Mouse (Mus musculus): ENCODE measurements at regions not wholly inside any gene's neighbourhood (a gene's known extent, or its start where the extent isn't known, plus 50 kb on each side); places are given as distances from the start of the nearest gene placed in this dataset.

DNA sequence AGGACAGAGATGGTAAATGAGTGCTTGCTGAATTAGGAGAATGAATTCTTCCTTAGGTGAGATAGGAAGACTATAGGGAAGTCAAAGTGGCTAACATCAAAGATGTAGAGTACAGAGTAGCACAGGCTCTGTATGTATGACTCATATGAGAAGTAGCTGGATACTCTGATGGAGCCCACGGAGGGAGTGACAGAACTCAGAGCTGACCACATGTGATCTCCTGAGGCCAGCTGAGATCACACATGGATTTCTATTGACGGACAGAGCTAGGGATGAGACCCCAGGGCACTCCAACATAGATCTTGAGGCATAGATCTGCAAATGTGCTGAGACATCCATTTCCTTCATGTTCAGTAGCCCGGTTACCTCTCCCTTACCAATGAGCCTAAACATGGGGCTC, 66.0 kb downstream of the Cops8 start:
- DNase-seq = no peak

DNA sequence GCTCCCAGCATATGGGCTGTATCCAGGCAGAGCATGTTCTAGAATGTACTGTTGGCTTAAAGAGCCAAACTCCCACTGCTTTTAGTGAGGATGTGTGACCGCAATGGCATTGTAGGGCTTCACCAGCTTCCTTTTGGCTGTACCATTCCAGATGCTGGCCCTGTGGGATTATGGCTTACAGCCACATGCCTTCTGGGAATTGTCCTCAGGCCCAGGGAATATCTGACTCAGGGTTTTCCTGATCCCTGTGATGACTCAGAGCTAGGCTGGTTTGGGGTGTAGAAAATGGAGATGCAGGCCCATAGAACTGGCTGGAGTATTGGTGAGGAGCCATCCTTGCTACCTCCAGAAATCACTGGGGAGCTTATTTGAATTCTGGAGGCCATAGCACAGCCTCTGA, 66.5 kb downstream of the Cops8 start:
- DNase-seq = no peak

DNA sequence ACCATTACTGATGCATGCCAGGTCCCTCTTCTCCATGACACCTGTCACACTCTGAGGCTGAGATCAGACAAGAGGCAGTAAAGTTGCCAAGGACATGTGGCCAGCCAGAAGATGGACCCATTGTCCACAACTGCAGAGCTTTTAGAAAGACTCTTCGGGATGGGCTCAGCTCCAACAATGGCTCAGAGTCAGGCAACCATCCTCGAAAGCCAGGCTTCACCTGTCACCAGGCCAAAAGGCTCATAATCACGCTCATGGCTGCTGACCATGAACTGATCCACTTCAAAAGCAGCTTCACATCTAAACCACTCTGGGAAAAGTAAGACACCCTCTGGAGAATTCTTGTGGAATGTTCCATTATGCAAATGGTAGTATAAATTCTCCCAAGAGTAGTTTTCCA, 67.6 kb downstream of the Cops8 start:
- DNase-seq = no peak

DNA sequence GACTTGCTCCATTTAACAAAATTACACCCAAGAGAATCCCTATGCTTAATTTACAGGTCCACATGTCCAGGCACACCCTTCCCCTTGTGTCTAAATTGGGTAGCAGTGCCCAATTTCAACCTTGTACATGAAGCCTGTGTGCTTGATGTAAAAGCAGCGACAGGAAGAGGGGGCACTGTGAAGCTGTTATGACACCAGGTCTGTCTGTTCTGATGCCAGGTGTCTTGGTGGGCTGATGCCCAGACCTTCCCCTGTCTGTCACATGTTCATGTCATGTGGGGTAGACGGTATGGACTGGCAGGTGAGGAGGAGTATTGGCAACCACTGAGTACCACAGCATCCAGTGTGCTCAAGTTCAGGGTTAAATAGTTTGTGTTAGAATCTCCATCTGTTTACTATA, 71.0 kb downstream of the Cops8 start:
- DNase-seq = no peak

DNA sequence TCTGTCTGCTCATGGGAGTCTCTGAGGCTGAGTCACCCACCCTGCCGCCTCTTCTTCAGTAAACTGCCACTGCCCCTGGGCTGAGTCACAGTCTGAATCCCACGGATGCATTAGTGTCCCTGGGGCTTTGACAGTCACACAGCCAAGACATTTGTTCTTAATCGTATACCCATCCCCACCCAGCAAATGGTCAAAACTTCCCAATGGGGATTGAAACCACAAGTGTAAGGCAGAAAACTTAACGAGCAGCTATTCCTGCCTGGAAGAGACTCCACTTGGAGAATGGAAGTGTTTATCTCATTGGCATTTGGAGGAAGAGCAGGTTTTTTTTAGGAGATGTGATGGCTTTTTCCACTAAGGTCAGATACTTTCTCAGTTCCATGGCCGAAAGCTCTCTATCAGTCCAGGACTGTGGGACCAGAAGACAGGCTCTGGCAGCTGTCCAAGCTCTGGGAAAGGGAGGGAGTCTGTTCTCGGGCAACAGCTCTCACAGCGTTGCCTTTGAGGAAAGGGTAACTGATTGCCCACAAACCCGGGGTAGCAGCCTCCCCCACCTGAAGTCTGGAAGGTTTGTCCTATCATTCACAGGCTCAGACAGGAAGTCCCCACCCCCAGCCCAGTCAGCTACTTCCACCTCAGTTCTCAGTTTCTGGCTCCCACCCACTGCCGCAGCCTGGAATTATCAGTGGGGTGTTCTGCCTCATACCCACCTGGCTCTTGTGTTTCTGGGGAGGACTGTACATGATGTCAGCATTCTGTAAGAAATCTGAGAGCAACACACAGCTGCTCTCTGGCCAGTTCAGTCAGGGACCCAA, 73.6 kb downstream of the Cops8 start:
- peak; percentile 55 for DNase-seq

DNA sequence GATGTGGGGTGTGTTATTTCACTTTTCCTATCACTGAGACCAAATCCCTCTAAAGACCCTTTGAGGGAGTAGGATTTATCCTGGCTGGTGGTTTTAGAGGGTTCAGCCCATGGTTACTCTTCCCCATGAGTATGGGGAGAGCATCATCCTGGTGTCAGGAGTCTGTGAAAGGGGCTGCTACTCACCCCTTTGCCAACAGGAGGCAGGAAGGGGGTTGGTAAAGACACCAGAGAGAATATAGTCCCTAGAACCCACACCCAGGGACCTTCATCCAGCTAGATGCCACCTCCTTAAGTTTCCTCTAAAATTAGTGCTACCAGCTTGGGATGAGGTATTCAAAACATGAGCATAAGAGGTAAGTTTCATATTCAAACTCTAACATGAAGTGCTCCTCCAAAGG, 74.4 kb downstream of the Cops8 start:
- DNase-seq = no peak

DNA sequence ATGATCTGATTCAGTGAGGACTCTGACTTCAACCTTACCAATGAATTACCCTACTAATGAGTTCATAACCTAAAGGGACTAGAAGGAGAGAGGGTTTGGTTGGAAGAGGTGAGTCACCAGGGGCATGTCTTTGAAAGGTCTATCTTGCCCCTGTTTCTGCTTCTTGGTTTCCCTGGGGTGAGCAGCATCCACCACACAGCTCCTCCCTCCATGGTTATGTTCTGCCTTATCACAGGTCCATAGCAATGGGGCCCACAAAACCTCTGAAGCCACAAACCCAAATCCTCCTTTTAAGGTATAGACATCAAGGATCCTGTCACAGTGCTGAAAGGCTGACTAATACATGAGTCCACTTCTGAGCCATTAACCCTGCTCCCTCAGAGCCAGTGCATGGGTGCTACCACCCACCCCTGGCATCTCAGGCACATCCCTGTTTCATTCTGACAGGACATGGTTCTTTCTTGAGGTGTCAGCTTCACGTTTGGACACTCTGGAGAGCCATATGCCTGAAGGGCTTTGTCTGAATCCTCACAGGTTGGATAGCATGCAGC, 74.9 kb downstream of the Cops8 start:
- DNase-seq = no peak

DNA sequence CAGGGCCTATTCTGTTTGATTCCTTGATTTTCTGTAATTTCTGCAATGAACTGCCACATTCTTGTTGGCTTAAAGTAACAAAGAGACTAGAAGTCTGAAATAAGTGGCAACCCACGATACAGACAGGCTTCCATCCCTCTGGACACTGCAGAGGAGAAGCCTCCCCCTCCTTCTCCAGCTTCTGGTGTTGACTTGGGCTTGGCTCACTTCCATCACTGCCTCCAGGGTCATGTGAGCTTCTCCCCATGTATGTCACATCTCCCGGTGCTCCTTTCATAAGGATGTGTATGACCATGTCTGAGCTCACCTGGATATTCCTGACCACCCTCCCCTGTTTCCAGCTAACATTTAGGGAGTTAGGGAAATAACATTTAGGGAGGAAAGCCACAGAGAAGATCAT, 75.6 kb downstream of the Cops8 start:
- no peak for DNase-seq

DNA sequence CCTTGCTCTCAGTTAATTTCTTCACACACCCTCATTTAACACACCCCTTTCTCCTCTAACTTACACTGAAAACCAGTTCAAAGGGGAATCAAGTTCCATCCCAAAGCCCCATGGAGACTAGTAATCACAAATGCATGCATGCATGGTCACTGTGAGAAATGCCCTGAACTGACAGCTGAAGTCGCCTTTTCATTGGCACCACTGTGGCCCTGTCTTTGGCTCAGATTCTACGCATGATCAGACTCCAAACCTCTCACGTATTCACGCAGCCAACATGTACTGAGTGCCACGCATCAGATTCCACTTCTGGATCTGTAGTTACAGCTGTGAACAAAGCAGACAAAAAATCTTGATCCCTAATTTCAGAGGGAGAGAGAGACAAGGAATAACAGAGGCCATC, 85.3 kb downstream of the Cops8 start:
- DNase-seq = no peak

DNA sequence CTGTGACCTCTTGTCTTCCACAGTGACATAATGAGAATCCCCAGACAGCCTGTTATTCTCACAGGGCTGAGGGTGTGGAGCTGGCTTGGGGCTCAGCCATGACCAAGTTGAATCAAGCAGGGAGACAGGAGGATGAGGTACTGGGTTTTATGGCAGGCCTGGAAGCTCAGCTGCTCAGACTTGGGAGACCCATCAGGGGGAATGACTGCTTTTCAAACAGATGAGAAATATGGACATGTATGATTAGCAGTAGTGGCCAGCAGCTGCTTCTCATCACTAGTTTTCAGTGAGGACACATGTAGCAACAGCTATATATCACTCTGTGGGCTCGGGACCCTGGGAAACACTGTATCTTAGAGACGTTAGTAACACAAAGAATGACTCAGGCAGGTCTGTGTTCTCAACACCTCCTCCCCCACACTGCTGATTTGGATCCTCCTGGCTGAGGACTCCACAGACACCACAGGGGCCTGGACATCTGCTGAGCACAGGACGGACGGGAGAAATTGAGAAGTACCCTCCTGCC, 87.9 kb downstream of the Cops8 start:
- peak; percentile 13 for DNase-seq

DNA sequence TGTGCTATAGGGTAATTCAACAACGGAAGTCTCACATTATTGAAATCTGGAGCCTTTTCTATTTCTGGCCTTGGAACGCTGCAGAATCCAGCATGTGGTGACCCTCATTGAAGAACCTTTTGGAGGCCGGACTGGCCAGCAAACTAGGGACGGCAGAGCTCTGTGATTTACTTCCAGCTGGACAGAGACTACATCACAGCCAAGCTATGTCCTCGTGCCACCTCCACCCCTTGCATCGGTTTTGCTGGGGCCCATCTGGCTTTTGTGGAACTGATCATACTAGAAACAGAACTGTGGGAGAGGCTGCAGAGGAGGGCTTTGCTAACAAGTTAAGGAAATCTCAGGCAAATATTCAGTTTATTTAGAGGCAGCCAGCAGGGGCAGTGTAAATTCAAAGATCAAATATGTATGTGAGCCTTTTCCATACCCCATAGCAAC, 88.4 kb downstream of the Cops8 start:
- no peak for DNase-seq

DNA sequence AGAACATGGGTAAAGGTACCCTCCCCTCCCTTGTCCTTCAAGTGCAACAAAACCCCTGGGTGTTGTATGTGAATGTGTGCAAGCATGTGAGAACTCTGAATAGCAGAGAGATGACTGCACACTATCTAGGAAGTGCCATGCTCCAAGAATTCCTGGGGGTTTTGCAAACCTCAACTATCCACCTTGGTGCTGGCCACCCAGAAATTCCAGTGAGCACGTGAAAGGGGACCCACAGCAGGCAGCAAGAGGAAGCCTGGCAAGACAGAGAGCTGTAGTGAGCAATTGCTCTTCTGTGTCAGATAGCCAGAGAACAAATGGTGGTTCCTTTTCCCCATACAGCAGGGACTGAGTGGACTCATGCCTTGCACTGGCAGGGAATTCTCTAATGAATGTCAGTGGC, 90.1 kb downstream of the Cops8 start:
- DNase-seq = no peak

DNA sequence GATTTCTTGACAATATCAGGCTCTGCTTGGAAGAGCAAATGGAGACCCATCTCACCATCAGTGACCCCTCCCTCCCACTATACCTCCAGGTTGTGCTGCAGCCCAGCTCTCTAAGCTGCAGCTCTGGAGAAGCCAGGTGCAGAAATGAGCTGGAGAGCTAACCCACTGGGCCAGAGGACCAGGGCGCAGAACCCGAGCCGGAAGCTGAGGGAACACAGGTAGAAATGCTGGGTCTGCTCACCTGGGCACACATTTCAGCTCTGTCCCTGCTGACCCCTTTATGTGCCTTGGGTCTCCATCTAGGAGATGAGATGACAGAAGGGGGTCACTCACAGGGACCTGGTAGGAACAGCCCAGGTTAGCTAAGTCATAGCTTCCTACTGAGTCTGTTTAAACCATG, 92.0 kb downstream of the Cops8 start:
- no peak for DNase-seq

DNA sequence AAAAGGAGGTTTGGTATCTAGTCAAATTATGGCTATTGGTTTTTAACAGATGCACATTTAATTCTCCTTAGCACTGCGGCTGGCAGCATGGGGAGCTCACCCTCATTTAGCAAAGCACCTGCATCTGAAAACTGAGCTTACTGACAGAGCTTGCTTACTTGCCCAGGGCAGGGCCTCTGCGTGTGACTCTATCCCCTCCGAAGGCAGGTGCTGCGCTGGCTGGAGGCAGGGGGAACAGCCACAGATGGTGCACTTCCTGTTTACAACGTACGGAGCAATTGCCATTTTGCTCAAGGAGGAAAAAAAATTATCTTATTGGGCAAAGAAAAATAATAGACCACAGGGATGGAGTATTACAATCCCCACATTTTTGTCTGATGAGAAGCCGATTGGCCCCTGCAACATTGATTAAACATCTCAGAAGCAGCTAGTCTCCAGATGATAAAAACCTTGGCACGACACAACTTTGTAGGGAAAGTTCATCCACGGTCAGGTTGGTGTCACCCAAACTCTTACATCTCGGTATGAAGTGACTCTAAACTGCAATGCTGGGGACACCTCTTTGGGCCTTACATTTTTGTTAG, 92.5 kb downstream of the Cops8 start:
- DNase-seq = no peak

DNA sequence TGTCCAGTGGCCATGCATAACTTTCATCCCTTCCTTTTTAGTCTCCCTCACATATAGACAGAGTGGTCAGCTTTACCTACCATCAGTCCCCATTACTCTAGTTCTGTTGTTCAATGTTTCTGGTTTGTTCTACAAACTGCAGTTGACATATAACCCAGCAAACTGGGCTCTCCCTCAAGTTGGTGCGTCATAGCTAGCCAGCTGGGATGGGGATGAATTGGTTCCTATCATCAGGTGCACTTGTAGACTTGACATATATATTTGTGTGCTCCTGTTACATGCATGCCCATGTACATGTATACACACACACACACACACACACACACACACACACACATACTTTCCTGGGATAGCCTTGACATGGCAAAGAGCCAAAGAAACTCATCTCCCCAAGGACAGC, 93.2 kb downstream of the Cops8 start:
- DNase-seq = no peak

DNA sequence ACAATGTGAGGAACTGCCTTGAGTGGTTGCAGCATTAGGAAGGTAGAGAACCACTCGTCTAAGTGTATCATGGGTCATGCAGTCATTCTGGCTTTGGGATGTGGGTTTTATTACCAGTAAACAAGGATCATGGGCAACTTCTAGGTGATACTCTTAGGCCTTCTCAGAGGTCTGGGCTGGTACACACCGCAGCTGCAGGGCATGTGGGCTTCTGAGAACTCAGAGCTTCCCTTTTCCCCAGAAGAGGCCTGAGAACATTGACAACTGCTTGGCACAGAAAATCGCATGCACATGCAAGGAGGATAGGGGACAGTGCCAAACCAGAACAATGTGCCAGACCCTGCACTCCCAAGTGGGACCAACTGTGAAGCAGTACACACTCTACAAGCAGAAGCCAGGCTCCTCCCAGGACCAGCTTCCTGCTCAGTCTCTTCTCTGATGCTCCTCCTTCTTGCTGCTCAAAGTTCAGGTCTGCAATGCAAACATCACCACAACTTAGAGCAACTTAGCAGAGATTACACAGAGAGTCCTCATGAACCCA, 94.3 kb downstream of the Cops8 start:
- DNase-seq = no peak

DNA sequence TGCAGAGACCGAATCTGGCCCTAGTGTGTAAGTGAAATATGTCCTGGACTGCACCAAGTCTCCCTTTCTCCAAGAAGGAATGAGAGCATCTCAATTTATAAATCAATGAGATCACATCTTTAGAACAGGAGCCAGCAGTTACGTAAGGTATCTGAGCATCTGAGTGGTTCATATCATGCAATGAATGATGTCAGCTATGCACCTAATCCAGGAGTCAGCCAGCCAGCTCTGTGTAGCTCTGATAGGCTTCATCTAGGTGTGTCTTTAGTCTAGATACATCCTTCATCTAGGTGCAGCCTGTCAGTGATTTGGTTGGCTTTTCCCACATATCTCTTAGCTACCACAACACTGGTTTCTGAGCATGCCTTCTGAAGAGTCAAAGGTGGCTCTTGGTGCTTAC, 95.8 kb downstream of the Cops8 start:
- no peak for DNase-seq

DNA sequence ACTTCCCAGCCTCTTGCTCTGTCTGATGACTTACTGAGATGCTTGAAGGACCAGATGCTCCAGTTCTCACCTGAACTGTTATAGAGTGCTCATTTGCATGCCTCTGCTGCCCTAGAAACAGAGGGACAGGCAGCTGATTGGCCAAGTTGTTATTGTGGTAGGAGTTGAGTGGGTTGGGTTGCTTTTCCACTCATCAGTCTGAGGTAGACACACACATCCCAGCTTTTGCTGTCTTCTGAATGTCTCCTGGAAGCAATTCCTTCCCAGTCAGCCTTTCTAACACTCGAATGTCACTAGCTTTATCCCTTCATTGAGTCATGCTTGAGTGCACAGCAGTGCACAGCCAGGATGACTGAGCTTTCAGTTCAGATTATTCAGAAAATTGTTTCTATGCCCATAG, 99.0 kb downstream of the Cops8 start:
- DNase-seq = no peak

DNA sequence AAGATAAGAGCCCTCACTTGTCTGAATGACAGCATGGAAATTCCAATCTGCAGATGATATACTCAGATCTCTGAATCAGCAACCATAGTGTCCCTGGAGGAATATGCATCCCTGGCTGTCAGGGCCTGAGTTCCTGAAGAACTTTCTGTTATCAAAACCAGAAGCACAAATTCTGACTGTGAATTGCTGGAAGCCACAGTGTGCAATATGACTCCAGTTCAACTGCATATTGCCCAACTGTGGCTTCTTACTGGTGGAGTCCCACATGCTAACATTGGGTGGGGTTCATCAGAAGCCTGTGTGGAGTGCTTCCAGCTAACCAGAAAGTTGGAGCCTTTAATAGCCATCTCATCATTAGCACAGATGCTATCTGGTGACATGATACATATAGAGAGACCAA, 103.6 kb downstream of the Cops8 start:
- no peak for DNase-seq

DNA sequence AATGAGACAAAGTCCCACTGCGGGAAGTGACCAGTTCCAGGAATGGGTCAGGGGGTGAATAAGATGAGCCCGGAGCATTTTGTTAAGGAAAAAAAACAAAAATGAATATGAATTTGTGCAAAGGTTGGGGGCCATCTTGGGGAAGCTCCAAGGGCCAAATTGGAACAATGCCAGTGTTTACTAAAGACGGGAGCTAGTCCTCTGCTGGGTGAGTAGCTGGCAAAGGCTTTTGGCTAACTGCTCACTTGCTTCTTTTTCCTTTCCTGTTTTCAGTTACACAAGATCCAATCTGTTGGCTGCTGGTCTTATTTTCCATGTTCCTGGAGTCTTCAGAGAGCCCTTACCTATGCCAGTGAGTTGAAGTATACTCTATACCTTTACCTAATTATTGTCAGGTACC, 107.0 kb downstream of the Cops8 start:
- no peak for DNase-seq

DNA sequence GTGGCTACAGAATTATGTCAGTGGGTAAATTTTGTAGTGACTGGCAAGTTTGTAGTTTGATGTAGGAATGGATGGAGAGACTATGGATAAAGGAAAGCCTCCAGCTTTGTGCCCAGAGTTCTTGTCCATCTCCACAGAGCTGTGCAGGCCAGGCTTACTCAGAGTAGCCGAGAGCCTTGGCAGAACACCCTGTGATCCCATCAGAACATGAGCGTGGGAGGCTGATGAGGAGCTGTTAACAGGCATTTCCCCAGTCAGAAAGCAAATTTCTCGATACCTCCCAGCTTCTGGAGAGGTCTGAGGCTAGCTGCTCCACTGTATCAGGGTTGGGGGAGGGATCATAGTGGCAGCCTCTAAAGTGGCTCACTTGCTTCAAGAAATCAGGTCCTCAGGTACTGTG, 107.8 kb downstream of the Cops8 start:
- no peak for DNase-seq

DNA sequence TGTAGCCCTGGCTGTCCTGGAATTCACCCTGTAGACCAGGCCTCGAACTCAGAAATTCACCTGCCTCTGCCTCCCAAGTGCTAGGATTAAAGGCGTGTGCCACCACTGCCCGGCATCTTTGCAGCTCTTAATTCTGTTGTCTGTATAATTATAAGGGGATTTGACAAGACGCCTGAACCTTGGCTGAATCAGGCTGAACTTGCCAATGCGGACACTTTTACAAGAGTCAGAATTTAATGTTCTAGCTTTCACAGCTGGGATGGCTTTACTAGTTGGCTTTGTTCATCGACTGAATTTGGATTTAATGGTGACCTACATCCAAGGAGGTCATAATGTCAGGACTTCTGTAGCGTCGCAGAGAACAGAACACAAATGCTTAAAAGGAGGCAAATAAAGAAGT, 108.3 kb downstream of the Cops8 start:
- DNase-seq = no peak
